Mouse (Mus musculus) right cerebral cortex, postnatal 25 days (tissue): ENCODE measurements around the gene Fxyd4.

ENCODE experiments used
- DNase-seq: peaks from one replicate; pipeline ENCODE4 v3.0.0; 2022

Fxyd4 gene

GRCm38 (mm10) chr6:117917576-117917975, 19.9 kb downstream of the Fxyd4 start:
- peak; percentile 38 for DNase-seq

- peak; percentile 70 for DNase-seq
Observed at GRCm38 (mm10) chr6:117916737-117917426, 20.6 kb downstream of the Fxyd4 start.

GRCm38 (mm10) chr6:117916205-117916736, 21.2 kb downstream of the Fxyd4 start:
- DNase-seq = no peak

- no peak for DNase-seq
Observed at GRCm38 (mm10) chr6:117914541-117914940, 23.0 kb downstream of the Fxyd4 start.

- DNase-seq = no peak
Observed at GRCm38 (mm10) chr6:117910120-117910661, 27.3 kb downstream of the Fxyd4 start.

- no peak for DNase-seq
Observed at GRCm38 (mm10) chr6:117908424-117908900, 29.0 kb downstream of the Fxyd4 start.

- no peak for DNase-seq
Observed at GRCm38 (mm10) chr6:117907979-117908355, 29.5 kb downstream of the Fxyd4 start.

- DNase-seq = peak; percentile 69
Observed at GRCm38 (mm10) chr6:117907301-117907978, 30.1 kb downstream of the Fxyd4 start.

GRCm38 (mm10) chr6:117906590-117907271, 30.8 kb downstream of the Fxyd4 start:
- DNase-seq = peak; percentile 97

- no peak for DNase-seq
Observed at GRCm38 (mm10) chr6:117906015-117906531, 31.4 kb downstream of the Fxyd4 start.

GRCm38 (mm10) chr6:117905260-117905930, 32.1 kb downstream of the Fxyd4 start:
- DNase-seq = no peak

GRCm38 (mm10) chr6:117903836-117904235, 33.7 kb downstream of the Fxyd4 start:
- no peak for DNase-seq

GRCm38 (mm10) chr6:117902556-117902955, 34.9 kb downstream of the Fxyd4 start:
- DNase-seq = no peak

- DNase-seq = no peak
Observed at GRCm38 (mm10) chr6:117901510-117902402, 35.7 kb downstream of the Fxyd4 start.

GRCm38 (mm10) chr6:117900126-117901080, 37.1 kb downstream of the Fxyd4 start, which contains the start of gene Hnrnpf:
TSS of gene Hnrnpf (plus strand) at chr6:117900324.
- DNase-seq = peak; percentile 31

GRCm38 (mm10) chr6:117897800-117898199, 39.7 kb downstream of the Fxyd4 start:
- DNase-seq = no peak

GRCm38 (mm10) chr6:117893435-117893834, 44.1 kb downstream of the Fxyd4 start:
- no peak for DNase-seq

- no peak for DNase-seq
Observed at GRCm38 (mm10) chr6:117892386-117892785, 45.1 kb downstream of the Fxyd4 start.

GRCm38 (mm10) chr6:117891369-117892160, 45.9 kb downstream of the Fxyd4 start:
- DNase-seq = no peak
